Mouse (Mus musculus): ENCODE results near the gene Deup1. TPM values are rescaled to one million over a fixed set of nuclear protein-coding genes. Genes with fewer than 3 reads are reported as not detected.

Gene Deup1
- polyA plus RNA-seq, 1 experiment: 0.25 TPM

DNA sequence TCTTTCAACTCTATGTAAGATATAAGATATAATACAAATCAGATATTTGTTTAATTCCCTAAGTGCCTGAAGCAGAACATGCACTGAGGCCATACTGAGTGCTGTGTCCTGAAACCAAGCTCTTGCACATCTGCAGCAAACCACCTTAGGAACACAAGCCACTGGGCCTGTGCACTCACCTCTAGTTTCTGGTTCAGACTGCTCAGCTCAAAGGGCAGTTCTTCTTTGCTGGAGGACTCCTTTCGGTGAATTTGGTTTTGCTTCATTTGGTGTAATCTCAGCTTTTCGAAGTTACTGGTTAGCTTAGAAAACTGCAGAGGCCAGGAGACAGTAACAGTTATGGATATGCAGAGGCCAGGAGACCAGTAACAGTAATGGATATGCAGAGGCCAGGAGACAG is 20.1 kb downstream of the Deup1 start:
- no peaks in the 10 kb centered on the region for H3K27me3 ChIP-seq (ENCODE audit: control insufficient read depth, insufficient read depth, low read length)
- H3K4me3 ChIP-seq (replicated peaks; ENCODE audit: insufficient read depth, low read depth, low read length): no peak overlapping the region
- no peak overlapping the region for H3K27ac ChIP-seq (ENCODE audit: insufficient read depth, low read length)
- TF ChIP-seq CTCF (IDR thresholded peaks at IDR 0.05; ENCODE audit: borderline replicate concordance, insufficient read depth, low read depth, low read length) (no peak), POLR2A (IDR thresholded peaks at IDR 0.05; ENCODE audit: borderline replicate concordance, insufficient read depth, low read length) (no peak)
- no peak for DNase-seq
- no peaks in the 10 kb centered on the region for H3K4me1 ChIP-seq (ENCODE audit: control insufficient read depth, insufficient read depth, low read length)
- 88% methylated on average over 2 of the region's 2 CpGs for WGBS

DNA sequence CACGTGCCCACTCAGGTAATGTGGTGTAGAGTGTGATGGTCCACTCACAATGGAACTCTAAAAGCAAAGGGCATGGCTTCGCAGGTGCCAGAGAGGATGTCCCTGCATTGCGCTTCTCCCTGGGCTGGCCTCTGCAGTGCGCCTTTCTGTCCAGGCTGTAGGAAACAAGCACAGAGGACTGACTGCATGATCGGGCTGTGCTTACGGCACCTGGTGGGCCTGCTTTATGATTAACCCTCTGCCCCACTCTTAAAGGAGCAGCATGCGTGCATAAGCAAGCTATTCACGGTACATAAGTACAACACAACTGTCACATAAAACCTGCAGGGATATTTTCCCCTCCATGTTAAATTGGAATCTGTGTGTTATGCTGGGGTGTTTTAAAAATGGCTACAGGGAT is 24.6 kb downstream of the Deup1 start:
- WGBS: 79% methylated on average over 8 of the region's 8 CpGs
- Histone ChIP-seq H3K27ac (ENCODE audit: insufficient read depth, low read length) (no peak overlapping the region), H3K4me3 (replicated peaks; ENCODE audit: insufficient read depth, low read depth, low read length) (no peak overlapping the region), H3K27me3 (ENCODE audit: control insufficient read depth, insufficient read depth, low read length) (no peaks in the 10 kb centered on the region), H3K4me1 (ENCODE audit: control insufficient read depth, insufficient read depth, low read length) (no peaks in the 10 kb centered on the region)
- no peak for TF ChIP-seq POLR2A (IDR thresholded peaks at IDR 0.05; ENCODE audit: borderline replicate concordance, insufficient read depth, low read length)
- TF ChIP-seq CTCF (IDR thresholded peaks at IDR 0.05; ENCODE audit: borderline replicate concordance, insufficient read depth, low read depth, low read length): no peak
- DNase-seq: no peak

DNA sequence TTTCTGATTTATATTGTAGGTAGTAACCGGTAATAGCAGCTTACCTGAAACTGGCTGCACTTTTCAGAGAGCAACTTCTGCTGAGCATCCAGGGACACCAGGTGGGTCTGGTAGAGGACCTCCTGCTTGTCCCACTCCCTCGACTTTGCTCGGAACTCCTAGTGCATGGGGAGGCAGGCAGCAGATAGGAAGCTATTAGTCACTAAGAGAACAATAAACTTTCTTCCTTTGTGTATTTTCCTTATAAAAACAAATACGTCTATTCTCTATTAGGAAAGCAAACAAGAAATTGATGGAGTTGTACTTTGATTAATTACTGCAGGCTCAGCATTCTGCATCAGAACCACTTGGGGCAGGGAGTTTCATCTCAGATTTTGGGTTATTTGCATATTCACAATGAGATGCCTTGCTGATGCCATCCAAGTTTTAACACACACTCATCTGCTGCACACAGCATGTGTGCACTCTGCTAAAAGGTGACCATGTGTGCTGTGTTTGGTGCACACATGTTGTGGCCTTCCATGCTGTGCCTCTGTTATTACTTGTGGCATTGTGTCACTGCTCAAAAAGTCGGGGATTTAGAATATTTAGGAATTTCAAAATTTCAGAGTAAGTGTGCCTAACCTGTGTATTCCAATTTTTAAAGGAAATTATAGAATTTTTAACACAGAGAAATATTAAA is 26.7 kb downstream of the Deup1 start:
- no peaks in the 10 kb centered on the region for H3K4me1 ChIP-seq (ENCODE audit: control insufficient read depth, insufficient read depth, low read length)
- H3K27me3 ChIP-seq (ENCODE audit: control insufficient read depth, insufficient read depth, low read length): no peaks in the 10 kb centered on the region
- H3K27ac ChIP-seq (ENCODE audit: insufficient read depth, low read length): no peak overlapping the region
- 60% methylated on average over 5 of the region's 5 CpGs for WGBS
- no peak overlapping the region for H3K4me3 ChIP-seq (replicated peaks; ENCODE audit: insufficient read depth, low read depth, low read length)
- no peak for DNase-seq
- no peak for TF ChIP-seq CTCF (IDR thresholded peaks at IDR 0.05; ENCODE audit: borderline replicate concordance, insufficient read depth, low read depth, low read length)
- no peak for TF ChIP-seq POLR2A (IDR thresholded peaks at IDR 0.05; ENCODE audit: borderline replicate concordance, insufficient read depth, low read length)

DNA sequence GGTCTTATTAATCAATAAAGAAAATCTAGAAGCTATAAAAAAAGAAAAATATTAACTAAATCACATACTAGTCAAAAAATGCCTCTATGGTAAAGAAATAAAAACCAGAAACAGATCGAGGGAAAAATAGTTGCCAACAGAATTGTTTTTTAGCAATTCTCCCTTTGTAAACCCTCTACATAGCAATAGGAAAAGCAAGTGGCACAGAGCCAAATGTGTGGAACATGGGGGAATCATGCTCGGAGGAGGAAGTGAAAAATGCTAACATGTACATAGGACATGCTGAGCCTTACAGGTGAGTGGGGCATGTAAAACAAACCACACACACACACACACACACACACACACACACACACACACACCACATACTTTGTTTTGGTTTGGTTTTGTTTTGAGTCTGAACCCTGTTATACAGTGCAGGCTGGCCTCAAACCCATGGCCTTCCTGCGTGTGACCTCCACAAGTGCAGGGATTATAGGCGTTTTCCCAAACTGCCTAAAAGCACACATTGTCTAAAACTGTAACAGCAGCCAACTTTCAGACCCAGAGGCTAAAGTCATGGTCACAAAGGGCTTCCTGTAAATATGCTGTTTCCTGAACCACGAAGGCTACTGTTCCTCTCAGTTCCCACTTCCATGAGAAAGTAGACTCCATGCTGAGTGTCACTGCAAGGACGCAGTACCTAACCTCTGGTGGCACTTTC is 27.4 kb downstream of the Deup1 start:
- no peak for TF ChIP-seq POLR2A (IDR thresholded peaks at IDR 0.05; ENCODE audit: borderline replicate concordance, insufficient read depth, low read length)
- TF ChIP-seq CTCF (IDR thresholded peaks at IDR 0.05; ENCODE audit: borderline replicate concordance, insufficient read depth, low read depth, low read length): no peak
- H3K4me3 ChIP-seq (replicated peaks; ENCODE audit: insufficient read depth, low read depth, low read length): no peak overlapping the region
- H3K27me3 ChIP-seq (ENCODE audit: control insufficient read depth, insufficient read depth, low read length): no peaks in the 10 kb centered on the region
- 62% methylated on average over 6 of the region's 6 CpGs for WGBS
- no peak for DNase-seq
- no peaks in the 10 kb centered on the region for H3K4me1 ChIP-seq (ENCODE audit: control insufficient read depth, insufficient read depth, low read length)
- H3K27ac ChIP-seq (ENCODE audit: insufficient read depth, low read length): no peak overlapping the region

DNA sequence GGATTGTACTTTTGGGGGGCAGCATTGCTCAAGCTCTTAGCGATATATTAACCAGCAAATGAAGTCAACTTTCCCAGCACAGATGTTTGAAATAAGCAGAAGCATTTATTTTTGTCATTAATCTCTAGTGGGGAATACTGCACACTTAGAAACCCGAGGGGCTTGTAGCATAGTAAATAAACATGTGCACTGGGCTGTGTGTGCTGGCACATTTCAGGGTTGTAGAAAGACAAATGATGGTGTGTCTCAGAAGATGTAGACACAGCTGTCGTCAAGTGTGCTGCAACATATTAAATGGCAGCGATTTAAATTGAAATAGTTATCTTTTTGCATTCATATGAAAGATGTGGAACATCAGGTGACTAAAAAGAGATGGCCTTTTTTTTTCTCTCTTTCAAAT is 31.1 kb downstream of the Deup1 start:
- no peaks in the 10 kb centered on the region for H3K4me1 ChIP-seq (ENCODE audit: control insufficient read depth, insufficient read depth, low read length)
- no peak for DNase-seq
- no peaks in the 10 kb centered on the region for H3K27me3 ChIP-seq (ENCODE audit: control insufficient read depth, insufficient read depth, low read length)
- TF ChIP-seq CTCF (IDR thresholded peaks at IDR 0.05; ENCODE audit: borderline replicate concordance, insufficient read depth, low read depth, low read length) (no peak), POLR2A (IDR thresholded peaks at IDR 0.05; ENCODE audit: borderline replicate concordance, insufficient read depth, low read length) (no peak)
- 63% methylated on average over 4 of the region's 4 CpGs for WGBS
- no peak overlapping the region for H3K4me3 ChIP-seq (replicated peaks; ENCODE audit: insufficient read depth, low read depth, low read length)
- H3K27ac ChIP-seq (ENCODE audit: insufficient read depth, low read length): no peak overlapping the region

DNA sequence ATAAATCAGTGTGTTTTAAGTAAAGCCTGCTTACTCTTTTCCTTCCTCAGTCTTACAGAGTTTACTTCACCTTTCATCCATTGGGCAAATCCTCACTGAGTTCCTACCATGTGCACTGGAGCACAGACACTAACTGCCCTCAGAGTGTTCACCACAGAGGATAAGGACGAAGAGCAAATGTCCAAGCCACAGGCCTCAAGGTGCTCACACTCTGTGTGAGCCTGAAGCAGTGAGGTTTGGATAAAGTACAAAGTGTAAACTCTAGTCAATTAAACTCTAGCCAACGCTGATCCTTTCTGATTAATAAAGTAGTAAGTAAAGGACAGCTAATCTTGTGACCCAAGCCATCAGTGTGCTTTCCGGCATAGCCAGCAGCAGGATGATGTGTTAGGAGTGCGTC is 33.6 kb downstream of the Deup1 start:
- no peaks in the 10 kb centered on the region for H3K4me1 ChIP-seq (ENCODE audit: control insufficient read depth, insufficient read depth, low read length)
- no peak overlapping the region for H3K4me3 ChIP-seq (replicated peaks; ENCODE audit: insufficient read depth, low read depth, low read length)
- H3K27me3 ChIP-seq (ENCODE audit: control insufficient read depth, insufficient read depth, low read length): no peaks in the 10 kb centered on the region
- 89% methylated on average over 4 of the region's 4 CpGs for WGBS
- no peak overlapping the region for H3K27ac ChIP-seq (ENCODE audit: insufficient read depth, low read length)
- no peak for DNase-seq
- TF ChIP-seq CTCF (IDR thresholded peaks at IDR 0.05; ENCODE audit: borderline replicate concordance, insufficient read depth, low read depth, low read length) (no peak), POLR2A (IDR thresholded peaks at IDR 0.05; ENCODE audit: borderline replicate concordance, insufficient read depth, low read length) (no peak)

DNA sequence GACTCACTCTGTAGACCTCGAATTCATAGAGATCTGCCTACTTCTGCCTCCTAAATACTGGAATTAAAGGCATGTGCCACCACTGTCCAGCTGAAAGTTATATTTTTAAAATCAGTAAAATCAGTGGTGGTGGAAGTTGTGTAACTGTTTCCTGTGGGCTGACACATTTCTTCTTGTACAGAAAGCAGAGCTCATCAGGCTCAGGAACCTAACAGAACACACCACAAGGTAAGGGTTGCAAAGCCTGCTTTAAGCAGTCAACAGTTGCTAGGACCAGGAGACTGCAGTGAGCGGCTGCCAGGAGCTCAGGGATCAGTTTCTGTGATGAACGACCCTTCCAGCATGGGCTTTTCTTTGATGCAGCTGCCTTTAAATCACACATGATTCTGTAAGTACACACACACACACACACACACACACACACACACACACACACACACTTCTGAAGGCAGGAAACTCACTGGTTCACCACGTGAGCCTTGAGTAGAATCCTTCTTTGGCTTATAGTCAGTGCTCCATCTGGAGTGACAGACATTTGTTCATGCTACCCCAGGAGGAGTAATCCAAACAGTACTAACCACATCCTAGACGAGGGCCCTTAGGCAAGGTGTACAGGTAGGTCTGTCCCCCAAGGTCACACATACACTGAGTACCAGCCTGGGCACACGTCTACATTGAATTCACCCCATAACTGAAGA is 40.4 kb downstream of the Deup1 start:
- no peak overlapping the region for H3K27ac ChIP-seq (ENCODE audit: insufficient read depth, low read length)
- DNase-seq: no peak
- H3K4me1 ChIP-seq (ENCODE audit: control insufficient read depth, insufficient read depth, low read length): no peaks in the 10 kb centered on the region
- no peak overlapping the region for H3K4me3 ChIP-seq (replicated peaks; ENCODE audit: insufficient read depth, low read depth, low read length)
- TF ChIP-seq POLR2A (IDR thresholded peaks at IDR 0.05; ENCODE audit: borderline replicate concordance, insufficient read depth, low read length) (no peak), CTCF (IDR thresholded peaks at IDR 0.05; ENCODE audit: borderline replicate concordance, insufficient read depth, low read depth, low read length) (no peak)
- H3K27me3 ChIP-seq (ENCODE audit: control insufficient read depth, insufficient read depth, low read length): no peaks in the 10 kb centered on the region
- WGBS: 46% methylated on average over 6 of the region's 6 CpGs
